Mouse (Mus musculus) embryonic fibroblast, embryonic 13.5 days (primary cell): ENCODE measurements around the gene Cdc37. TPM values are rescaled to one million over a fixed set of nuclear protein-coding genes. Genes with fewer than 3 reads are reported as not detected.
A peak's percentile ranks its signal among the peaks of the same experiment; 100 is the strongest.

Experiments
- H3K27ac ChIP-seq: 2 replicates; pipeline ENCODE4 v1.5.1; 2012; ENCODE audit warnings: low read length, control low read depth, inconsistent platforms; ENCODE audit not compliant: insufficient read depth
- H3K4me1 ChIP-seq: 2 replicates; pipeline ENCODE4 v1.6.1; 2011; ENCODE audit warnings: low read length; ENCODE audit not compliant: control insufficient read depth, insufficient read depth
- H3K4me3 ChIP-seq: 2 replicates; pipeline ENCODE4 v1.5.1; 2011; ENCODE audit warnings: mild to moderate bottlenecking, control low read depth, low read length; ENCODE audit not compliant: insufficient read depth
- CTCF ChIP-seq: IDR thresholded peaks from 2 replicates; pipeline ENCODE4 v1.5.1; 2011; ENCODE audit warnings: mild to moderate bottlenecking, control low read depth, low read length, moderate library complexity, borderline replicate concordance; ENCODE audit not compliant: insufficient read depth
- POLR2A ChIP-seq: IDR thresholded peaks from 2 replicates; pipeline ENCODE4 v1.6.1; 2011; ENCODE audit warnings: low read depth, mild to moderate bottlenecking, control low read depth, low read length, moderate library complexity
- polyA plus RNA-seq: library from polyadenylated mRNA; stranded (reverse); fragments of >200 nt; gene quantifications from 2 replicates; pipeline ENCODE4 v1.2.4, GENCODE M21; 2011; ENCODE audit warnings: low read depth; ENCODE audit not compliant: missing spikeins, insufficient read length

Gene Cdc37
- polyA plus RNA-seq, 1 experiment, result 142 TPM

DNA sequence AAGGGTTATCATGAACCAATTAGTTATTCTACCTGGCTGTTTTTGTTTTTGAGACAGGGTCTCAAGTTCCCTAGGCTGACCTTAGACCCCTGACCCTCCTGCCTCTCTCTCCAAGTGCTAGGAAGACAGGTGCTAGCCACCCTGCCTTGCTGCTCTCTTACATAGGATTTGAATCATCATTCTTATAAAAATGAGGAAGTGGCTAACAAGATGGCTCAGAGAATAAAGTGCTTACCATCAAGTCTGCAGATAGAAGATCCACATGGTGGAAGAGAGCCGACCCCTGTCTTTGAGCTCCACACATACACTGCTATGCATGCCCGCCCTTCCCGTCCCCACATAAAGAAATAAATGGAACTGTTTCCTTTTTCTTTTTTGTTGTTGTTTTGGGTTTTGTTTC, 5.0 kb upstream of the Cdc37 start:
- Histone ChIP-seq H3K4me3 (no peak overlapping the region), H3K4me1 (no peaks in the 10 kb centered on the region; the same call in 1 of the 2 replicates), H3K27ac (no peak overlapping the region)
- TF ChIP-seq CTCF, result no peak
- no peak for TF ChIP-seq POLR2A

DNA sequence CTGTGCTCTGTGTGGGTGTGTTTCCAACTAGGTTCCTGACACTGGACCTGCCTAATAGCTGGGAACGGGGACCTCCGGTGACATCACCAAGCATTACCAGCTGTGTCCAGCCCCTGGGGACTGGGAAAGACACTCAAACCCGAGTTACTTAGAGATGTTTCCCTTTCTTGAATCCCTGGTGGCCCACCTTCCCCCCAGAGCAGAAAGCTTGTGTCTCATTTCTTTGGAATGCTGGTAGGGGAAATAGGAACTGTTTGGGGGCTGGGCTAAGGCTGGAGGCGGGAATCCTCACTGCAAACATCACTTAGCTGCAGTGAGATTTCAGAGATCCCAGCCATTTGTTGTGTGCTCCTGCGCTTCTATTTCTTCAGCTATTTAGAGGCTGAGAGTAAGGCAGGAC, 4.1 kb upstream of the Cdc37 start:
- TF ChIP-seq POLR2A (0 out of 2 replicates have a peak, but pooled peaks have one; percentile 3), CTCF (no peak)
- peak overlapping the region; percentile 19 for H3K27ac ChIP-seq
- H3K4me1 ChIP-seq, result no peaks in the 10 kb centered on the region; the same call in 1 of the 2 replicates
- H3K4me3 ChIP-seq, result peak overlapping the region; percentile 19

DNA sequence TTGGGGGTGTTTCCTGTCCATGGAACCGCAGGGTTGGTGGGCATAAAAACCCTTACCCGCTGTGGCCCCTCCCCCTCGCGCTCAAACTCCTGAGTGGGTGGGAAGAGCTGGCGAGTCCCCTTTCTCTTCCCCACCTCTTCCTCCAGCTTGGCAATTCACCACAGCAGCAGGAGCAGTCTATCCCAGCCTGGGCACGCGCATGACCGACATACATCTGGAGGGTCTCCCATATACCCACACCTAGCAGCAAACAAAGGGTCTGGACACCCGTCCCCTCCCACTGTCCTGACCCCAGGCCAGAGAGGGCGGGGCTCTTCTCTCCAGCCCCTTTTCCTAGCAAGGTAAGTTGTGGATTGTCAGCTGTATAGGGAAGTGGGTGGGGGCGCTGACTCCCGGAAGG, 3.5 kb upstream of the Cdc37 start:
- TF ChIP-seq POLR2A (no peak), CTCF (no peak)
- H3K27ac ChIP-seq, result peak overlapping the region; percentile 19
- peak overlapping the region; percentile 19 for H3K4me3 ChIP-seq
- no peaks in the 10 kb centered on the region; the same call in 1 of the 2 replicates for H3K4me1 ChIP-seq

DNA sequence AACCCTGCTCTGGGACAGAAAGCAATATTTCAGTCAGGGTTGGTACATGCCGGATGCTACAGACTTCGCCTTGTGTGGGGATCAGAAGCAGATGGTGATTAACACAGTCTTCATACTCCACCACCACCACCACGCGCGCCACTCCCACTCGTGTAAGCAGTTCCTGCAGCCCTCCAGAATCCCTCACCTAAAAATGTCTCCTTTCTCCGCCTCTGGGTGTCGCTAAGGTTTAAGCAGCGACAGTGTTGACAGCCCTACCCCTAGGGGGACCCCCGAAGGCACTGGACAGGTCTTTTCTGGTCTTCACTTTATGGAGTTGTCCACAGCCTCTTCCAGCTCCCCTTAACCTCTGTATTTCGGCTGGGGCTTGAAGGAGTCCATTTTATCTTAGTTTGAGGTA, 2.9 kb upstream of the Cdc37 start:
- TF ChIP-seq CTCF (peak; percentile 56), POLR2A (no peak)
- Histone ChIP-seq H3K4me3 (peak overlapping the region; percentile 19; the same call in 1 of the 2 replicates), H3K27ac (no peak overlapping the region), H3K4me1 (peaks cover 4% of the 10 kb centered on the region)

DNA sequence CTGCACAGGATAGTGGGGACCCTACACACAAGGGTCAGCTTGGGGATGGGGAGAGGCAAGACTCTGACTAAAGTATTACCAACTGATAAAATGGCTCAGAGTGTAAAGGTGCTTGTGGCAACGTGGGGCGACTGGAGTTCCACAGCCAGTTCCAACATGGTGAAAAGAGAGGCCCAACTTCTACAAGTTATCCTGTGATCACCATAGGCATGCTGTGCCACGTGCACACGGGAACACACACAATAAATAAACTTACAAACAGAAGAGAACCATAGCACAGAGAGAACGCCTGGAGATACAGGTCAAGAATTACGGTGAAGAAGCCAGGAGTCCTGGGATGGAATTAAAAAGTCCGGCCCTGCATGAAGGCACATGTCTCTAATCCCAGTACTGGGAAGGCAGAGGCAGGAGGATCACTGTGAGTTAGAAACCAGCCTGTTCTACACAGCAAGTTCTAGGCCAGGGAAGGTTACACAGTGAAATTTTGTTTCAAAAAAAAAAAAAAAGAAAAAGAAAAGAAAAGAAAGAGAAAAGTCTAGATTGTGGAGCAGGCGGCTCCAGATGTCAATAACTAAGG, 617 bp downstream of the Cdc37 start:
- Histone ChIP-seq H3K4me3 (peak overlapping the region; percentile 99), H3K27ac (no peak overlapping the region; the same call in 1 of the 2 replicates), H3K4me1 (peaks cover 11% of the 10 kb centered on the region; the same call in 1 of the 2 replicates)
- TF ChIP-seq POLR2A (no peak), CTCF (no peak)

DNA sequence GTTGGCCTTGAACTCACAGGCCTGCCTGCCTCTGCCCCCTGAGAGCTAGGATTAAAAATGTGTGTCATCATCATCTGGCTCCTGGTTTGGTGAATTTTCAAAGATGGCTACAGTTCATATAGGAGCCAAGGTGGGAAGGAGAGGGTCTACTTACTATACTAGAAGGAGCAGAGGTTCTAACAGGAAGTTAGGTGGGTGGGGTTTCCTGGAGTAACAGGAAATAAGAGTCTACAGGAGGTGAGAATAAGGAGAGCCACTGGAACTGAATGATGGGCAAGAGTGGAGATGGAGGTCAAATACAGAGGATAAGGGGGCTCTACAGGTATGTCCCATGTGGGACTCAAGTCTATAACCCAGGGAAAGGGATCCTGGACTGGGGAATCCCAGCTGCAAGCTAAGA, 1.4 kb downstream of the Cdc37 start:
- H3K27ac ChIP-seq, result no peak overlapping the region
- peak overlapping the region; percentile 99 for H3K4me3 ChIP-seq
- peaks cover 11% of the 10 kb centered on the region; the same call in 1 of the 2 replicates for H3K4me1 ChIP-seq
- no peak for TF ChIP-seq CTCF

DNA sequence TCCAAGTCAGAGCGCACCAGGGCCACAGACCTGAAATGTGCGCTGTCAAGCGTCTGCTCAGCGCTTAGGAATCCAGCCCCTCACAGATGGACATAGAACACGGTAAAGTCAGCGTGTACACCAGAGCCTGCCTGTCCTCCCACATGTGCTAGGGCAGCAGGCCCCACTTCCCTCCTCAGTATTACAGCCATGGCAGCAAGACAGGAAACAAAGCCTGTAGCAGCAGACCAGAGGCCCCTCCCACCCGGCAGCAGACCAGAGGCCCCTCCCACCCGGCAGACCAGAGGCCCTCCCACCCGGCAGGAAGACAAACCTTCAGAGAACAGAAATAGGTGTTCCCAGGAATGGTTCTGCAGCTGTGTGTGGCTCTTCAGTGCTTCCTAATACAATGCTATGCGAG, 3.1 kb downstream of the Cdc37 start:
- TF ChIP-seq CTCF (no peak), POLR2A (peak; percentile 28; the same call in 1 of the 2 replicates)
- Histone ChIP-seq H3K4me3 (peak overlapping the region; percentile 5), H3K27ac (no peak overlapping the region), H3K4me1 (peaks cover 11% of the 10 kb centered on the region; the same call in 1 of the 2 replicates)

DNA sequence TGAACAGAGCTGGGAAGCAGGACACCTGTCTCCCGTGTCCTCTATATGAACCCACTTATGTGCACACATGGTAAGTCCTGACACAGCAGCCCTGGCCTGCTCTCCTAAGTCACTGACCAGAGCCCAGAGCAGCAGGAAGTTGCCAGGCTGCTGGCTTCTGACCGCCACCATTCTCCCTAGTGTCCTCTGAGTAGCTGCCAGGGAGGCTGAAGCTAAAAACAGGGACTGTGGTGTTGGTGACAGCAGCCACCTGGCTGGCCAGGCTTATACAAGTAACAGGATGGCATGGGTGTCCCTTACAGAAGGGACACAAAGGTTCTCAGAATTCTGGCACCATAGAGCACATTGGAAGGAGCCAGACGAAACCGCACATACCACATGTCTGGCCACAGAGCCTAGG, 4.4 kb downstream of the Cdc37 start:
- Histone ChIP-seq H3K27ac (no peak overlapping the region), H3K4me1 (peaks cover 11% of the 10 kb centered on the region; the same call in 1 of the 2 replicates), H3K4me3 (no peak overlapping the region)
- TF ChIP-seq POLR2A (no peak), CTCF (no peak)

DNA sequence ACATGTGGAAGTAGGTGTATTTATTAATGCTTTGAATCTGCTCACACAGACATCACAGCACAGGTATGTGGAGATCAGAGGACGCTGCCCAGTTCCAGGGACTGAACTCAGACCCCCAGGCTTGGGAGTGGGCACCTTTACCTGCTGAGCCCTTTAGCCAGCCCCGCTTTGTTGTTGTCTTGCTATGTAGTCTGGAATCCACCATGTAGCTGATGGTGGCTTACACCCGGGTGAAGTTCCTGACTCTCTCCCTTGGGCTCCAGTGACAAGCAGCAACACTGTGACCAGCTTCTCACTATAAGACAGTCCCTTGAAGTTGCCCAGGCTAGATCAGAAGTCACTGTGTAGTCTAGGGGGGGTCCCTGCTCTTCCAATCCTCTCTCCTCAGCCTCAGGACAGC, 5.4 kb downstream of the Cdc37 start:
- Histone ChIP-seq H3K27ac (no peak overlapping the region), H3K4me1 (peaks cover 11% of the 10 kb centered on the region; the same call in 1 of the 2 replicates), H3K4me3 (no peak overlapping the region)
- no peak for TF ChIP-seq POLR2A
- TF ChIP-seq CTCF, result no peak

DNA sequence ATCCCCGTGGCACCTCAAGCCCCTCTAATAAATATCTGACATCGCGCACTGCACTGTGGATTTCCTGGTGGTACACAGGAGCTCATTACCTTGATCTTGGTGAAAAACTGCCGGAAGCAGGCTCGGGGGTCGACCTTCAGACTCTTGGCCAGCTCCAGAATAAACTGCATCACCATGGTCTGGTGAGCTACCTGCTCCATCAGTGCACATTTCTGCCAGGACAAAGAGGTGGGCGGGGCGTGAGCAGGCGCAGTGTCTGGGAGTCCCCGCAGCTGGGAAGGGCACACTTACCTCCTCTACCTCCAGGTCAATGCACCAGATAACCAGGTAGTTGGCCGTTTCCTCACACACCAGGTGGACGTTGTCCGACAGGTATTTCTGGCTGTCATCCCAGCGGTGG, 7.9 kb downstream of the Cdc37 start:
- TF ChIP-seq CTCF (no peak), POLR2A (no peak)
- no peak overlapping the region for H3K4me3 ChIP-seq
- H3K27ac ChIP-seq, result no peak overlapping the region
- peaks cover 5% of the 10 kb centered on the region; the same call in 1 of the 2 replicates for H3K4me1 ChIP-seq

DNA sequence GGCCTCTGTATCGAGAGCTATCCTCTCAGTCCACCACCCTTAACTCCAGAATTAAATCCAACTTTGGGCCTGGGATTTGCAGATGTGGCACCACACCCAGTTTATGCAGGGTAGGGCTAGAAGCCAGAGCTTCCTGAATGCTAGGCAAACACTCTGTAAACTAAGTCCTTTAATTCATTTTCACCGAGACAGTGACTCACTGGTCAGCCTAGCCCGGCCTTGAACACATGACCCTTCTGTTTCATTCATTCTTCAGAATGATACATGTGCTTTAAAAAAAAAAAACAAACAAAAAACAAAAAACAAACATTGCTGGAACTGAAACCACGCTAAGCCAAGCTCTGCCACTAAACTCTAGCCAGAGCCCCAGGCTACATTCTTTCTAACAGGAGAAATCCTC, 11.4 kb downstream of the Cdc37 start:
- Histone ChIP-seq H3K4me3 (no peak overlapping the region), H3K4me1 (peaks cover 12% of the 10 kb centered on the region), H3K27ac (no peak overlapping the region)
- TF ChIP-seq POLR2A, result no peak
- no peak for TF ChIP-seq CTCF
